Mouse (Mus musculus) forebrain, embryonic 11.5 days (tissue): ENCODE measurements around the gene Ap1s1. TPM values are rescaled to one million over a fixed set of nuclear protein-coding genes. Genes with fewer than 3 reads are reported as not detected.

Experiments used
- ATAC-seq: fragments of 200-750 bp; cut with Nextera tagmentation; replicated peaks from 2 replicates; pipeline ENCODE4 v1.8.0; 2017; ENCODE audit warnings: moderate TSS enrichment; ENCODE audit not compliant: low FRiP score
- DNase-seq: peaks from one replicate; pipeline ENCODE4 v3.0.0-alpha.2; 2017; ENCODE audit warnings: low spot score
- H3K27ac ChIP-seq: fragments of 300-500 bp; sonication (generic); 2 replicates; pipeline ENCODE4 v1.5.1; 2014; ENCODE audit warnings: low read depth, low read length
- H3K27me3 ChIP-seq: fragments of 300-500 bp; sonication (generic); 2 replicates; pipeline ENCODE4 v1.6.1; 2014; ENCODE audit warnings: mild to moderate bottlenecking, low read length, mixed read lengths; ENCODE audit not compliant: control insufficient read depth, insufficient read depth
- H3K36me3 ChIP-seq: fragments of 300-500 bp; sonication (generic); 2 replicates; pipeline ENCODE4 v1.6.1; 2014; ENCODE audit warnings: mild to moderate bottlenecking, low read length, moderate library complexity, mixed read lengths; ENCODE audit not compliant: control insufficient read depth, insufficient read depth
- H3K4me1 ChIP-seq: fragments of 300-500 bp; sonication (generic); replicated peaks from 2 replicates; pipeline ENCODE4 v1.6.1; 2014; ENCODE audit warnings: low read length, mixed read lengths; ENCODE audit not compliant: control insufficient read depth, insufficient read depth
- H3K4me2 ChIP-seq: fragments of 300-500 bp; sonication (generic); 2 replicates; pipeline ENCODE4 v1.6.1; 2014; ENCODE audit warnings: low read depth, mild to moderate bottlenecking, low read length, moderate library complexity, mixed read lengths; ENCODE audit not compliant: severe bottlenecking
- H3K4me3 ChIP-seq: fragments of 300-500 bp; sonication (generic); 2 replicates; pipeline ENCODE4 v1.5.1; 2014; ENCODE audit warnings: low read depth, low read length
- H3K9ac ChIP-seq: fragments of 300-500 bp; sonication (generic); 2 replicates; pipeline ENCODE4 v1.6.1; 2014; ENCODE audit warnings: low read length
- H3K9me3 ChIP-seq: fragments of 300-500 bp; sonication (generic); 2 replicates; pipeline ENCODE4 v1.6.1; 2016; ENCODE audit warnings: low read length, mixed read lengths; ENCODE audit not compliant: control insufficient read depth
- WGBS: fragments of 180-500 bp; shearing (Covaris S2); extraction: QIAGEN DNeasy Blood & Tissue Kit; methylation state at CpG from one replicate; pipeline ENCODE4 v1.1.7; 2014; 5-methylcytosine and 5-hydroxymethylcytosine counted together
- polyA plus RNA-seq: library from polyadenylated mRNA; unstranded; fragments of >200 nt; fragmentation: Nextera tagmentation; extraction: Ambion mirVana; gene quantifications from 2 replicates; pipeline ENCODE4 v1.2.1, GENCODE M21; 2014

Ap1s1 gene
- polyA plus RNA-seq: 187 and 207 TPM in 2 replicates

DNA sequence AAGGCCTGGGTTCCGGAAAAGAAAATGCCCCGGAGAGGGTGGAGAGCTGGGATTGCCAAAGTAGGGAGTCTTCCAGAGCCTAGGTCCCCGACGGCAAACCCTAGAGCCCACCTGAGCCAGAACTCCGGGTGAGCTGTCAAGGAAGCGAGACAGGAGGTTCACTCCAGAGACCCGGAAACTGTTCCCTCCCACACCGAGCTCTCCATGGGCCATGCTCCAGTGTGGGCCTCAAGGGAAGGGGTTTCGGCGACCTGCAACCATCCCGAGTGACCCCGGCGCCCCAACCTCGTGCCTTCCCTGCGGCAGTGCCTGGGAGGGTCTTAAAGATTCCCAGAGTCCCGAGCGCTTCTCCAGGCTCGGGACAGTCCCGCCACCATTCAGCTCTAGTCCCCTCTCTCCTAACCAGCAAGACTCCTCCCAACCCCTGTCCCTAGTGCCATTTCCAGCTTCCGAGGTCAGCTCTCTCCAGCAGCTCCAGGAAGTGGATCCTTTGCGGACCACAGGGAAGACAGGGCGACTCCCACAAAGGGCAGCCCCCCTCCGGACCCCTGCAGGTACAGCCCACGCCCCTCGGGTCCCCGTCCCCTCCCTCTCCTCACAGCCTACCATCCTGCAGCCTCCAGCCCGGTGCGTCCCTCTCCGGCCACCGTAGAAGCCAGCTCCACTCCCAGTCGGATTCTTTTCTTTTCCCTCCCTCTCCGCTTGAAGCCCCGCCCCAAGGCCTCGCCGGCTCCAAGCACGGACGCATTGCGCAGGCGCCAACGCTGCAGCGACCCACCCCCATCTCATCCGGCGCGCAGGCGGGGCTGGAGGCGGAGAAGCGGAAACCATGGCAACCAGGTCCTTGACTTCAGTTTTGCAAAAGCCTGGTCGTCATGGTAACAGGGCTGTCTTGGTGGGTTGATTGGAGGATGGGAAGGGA, at the start of gene Ap1s1:
Gene Ap1s1, minus strand, starts transcription at position 734 of the 922 bp plus-strand sequence.
- Histone ChIP-seq H3K9ac (peak within 1 kb of the TSS; percentile 81), H3K4me3 (peak within 1 kb of the TSS; percentile 72), H3K4me2 (peak within 1 kb of the TSS; percentile 80), H3K9me3 (no peaks in the 10 kb centered on the region), H3K27ac (peak within 1 kb of the TSS; percentile 51), H3K36me3 (no peaks in the 10 kb centered on the region), H3K27me3 (no peaks in the 10 kb centered on the region), H3K4me1 (peaks cover 7% of the 10 kb centered on the region; the same call in 1 of the 2 replicates)
- under 1% methylated on average over 48 of the region's 48 CpGs for WGBS
- ATAC-seq (peak; percentile 93), DNase-seq (peak; percentile 100)

DNA sequence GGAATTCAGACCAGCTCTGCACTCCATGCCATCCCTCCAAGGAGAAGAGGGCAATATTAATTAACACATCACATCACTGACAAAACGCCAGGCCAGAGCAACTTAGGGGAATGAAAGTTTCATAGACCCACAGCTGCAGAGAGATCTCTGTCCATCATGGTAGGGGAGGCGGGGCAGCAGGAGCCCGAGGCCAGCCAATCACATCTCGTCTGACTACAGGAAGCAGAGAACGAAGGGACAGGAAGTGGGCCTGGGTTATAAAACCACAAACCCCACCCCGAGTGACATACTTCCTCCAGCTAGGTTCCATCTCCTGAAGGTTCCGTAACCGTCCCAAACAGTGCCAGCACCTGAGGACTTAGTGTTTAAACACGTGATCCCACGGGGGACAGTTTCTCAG, 49.2 kb upstream of the Ap1s1 start:
- no peaks in the 10 kb centered on the region for H3K27me3 ChIP-seq
- WGBS: 88% methylated on average over 10 of the region's 10 CpGs
- no peaks in the 10 kb centered on the region for H3K36me3 ChIP-seq
- H3K9me3 ChIP-seq: no peaks in the 10 kb centered on the region
- H3K4me1 ChIP-seq: no peaks in the 10 kb centered on the region
- no peak overlapping the region for H3K27ac ChIP-seq
- no peak overlapping the region for H3K4me2 ChIP-seq
- no peak overlapping the region for H3K9ac ChIP-seq
- DNase-seq: no peak
- ATAC-seq: no peak
- no peak overlapping the region for H3K4me3 ChIP-seq

GRCm38 (mm10) chr5:137093720-137094119, 47.8 kb upstream of the Ap1s1 start:
- no peak overlapping the region for H3K9ac ChIP-seq
- H3K27me3 ChIP-seq: no peaks in the 10 kb centered on the region
- H3K4me3 ChIP-seq: no peak overlapping the region
- ATAC-seq (no peak), DNase-seq (no peak)
- 79% methylated on average over 9 of the region's 9 CpGs for WGBS
- no peak overlapping the region for H3K4me2 ChIP-seq
- no peaks in the 10 kb centered on the region for H3K36me3 ChIP-seq
- H3K27ac ChIP-seq: no peak overlapping the region
- H3K4me1 ChIP-seq: no peaks in the 10 kb centered on the region
- H3K9me3 ChIP-seq: no peaks in the 10 kb centered on the region

GRCm38 (mm10) chr5:137091560-137091959, 45.6 kb upstream of the Ap1s1 start:
- ATAC-seq (no peak), DNase-seq (no peak)
- WGBS: 59% methylated on average over 6 of the region's 6 CpGs

GRCm38 (mm10) chr5:137090870-137091269, 44.9 kb upstream of the Ap1s1 start:
- no peak for ATAC-seq
- Histone ChIP-seq H3K9me3 (no peaks in the 10 kb centered on the region), H3K36me3 (no peaks in the 10 kb centered on the region), H3K9ac (no peak overlapping the region), H3K4me3 (no peak overlapping the region), H3K4me1 (no peaks in the 10 kb centered on the region), H3K27ac (no peak overlapping the region), H3K4me2 (no peak overlapping the region), H3K27me3 (no peaks in the 10 kb centered on the region)
- WGBS: 77% methylated on average over 10 of the region's 10 CpGs
- DNase-seq: no peak

More at GRCm38 (mm10) chr5:137091560-137091959, 45.6 kb upstream of the Ap1s1 start:
- no peak overlapping the region for H3K4me2 ChIP-seq
- H3K4me1 ChIP-seq: no peaks in the 10 kb centered on the region
- no peak overlapping the region for H3K4me3 ChIP-seq
- H3K9me3 ChIP-seq: no peaks in the 10 kb centered on the region
- no peak overlapping the region for H3K9ac ChIP-seq
- H3K27ac ChIP-seq: no peak overlapping the region
- no peaks in the 10 kb centered on the region for H3K36me3 ChIP-seq
- no peaks in the 10 kb centered on the region for H3K27me3 ChIP-seq

DNA sequence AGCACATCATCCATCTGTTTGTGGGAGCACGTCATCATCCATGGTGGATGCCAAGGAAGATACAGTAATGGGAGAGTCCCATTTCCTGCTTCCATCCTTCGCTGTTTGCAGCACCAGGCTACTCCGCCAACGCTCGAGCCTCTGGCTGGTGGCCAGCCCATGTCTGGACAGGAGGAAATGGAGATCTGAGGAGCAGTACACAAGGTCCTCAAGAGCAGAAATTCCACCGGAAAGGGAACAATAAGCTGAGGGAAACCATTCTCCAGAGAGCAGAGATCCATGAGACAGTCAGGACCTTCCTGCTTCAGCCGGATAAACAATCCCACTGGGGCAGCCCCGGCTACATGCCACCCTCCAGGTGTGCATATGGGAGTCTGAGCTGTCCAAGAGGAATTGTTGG, 41.5 kb upstream of the Ap1s1 start:
- Histone ChIP-seq H3K4me2 (no peak overlapping the region), H3K4me3 (no peak overlapping the region), H3K27ac (no peak overlapping the region), H3K36me3 (no peaks in the 10 kb centered on the region), H3K27me3 (no peaks in the 10 kb centered on the region), H3K9ac (no peak overlapping the region), H3K4me1 (no peaks in the 10 kb centered on the region), H3K9me3 (no peaks in the 10 kb centered on the region)
- ATAC-seq (no peak), DNase-seq (no peak)
- 86% methylated on average over 8 of the region's 8 CpGs for WGBS

- no peaks in the 10 kb centered on the region for H3K27me3 ChIP-seq
- H3K4me1 ChIP-seq: no peaks in the 10 kb centered on the region
- H3K4me2 ChIP-seq: no peak overlapping the region
- no peaks in the 10 kb centered on the region for H3K9me3 ChIP-seq
- no peaks in the 10 kb centered on the region for H3K36me3 ChIP-seq
- no peak overlapping the region for H3K9ac ChIP-seq
- no peak overlapping the region for H3K27ac ChIP-seq
- DNase-seq (no peak), ATAC-seq (no peak)
- no peak overlapping the region for H3K4me3 ChIP-seq
- WGBS: 76% methylated on average over 3 of the region's 3 CpGs
These were observed 39.8 kb upstream of the Ap1s1 start for GRCm38 (mm10) chr5:137085731-137086130.

DNA sequence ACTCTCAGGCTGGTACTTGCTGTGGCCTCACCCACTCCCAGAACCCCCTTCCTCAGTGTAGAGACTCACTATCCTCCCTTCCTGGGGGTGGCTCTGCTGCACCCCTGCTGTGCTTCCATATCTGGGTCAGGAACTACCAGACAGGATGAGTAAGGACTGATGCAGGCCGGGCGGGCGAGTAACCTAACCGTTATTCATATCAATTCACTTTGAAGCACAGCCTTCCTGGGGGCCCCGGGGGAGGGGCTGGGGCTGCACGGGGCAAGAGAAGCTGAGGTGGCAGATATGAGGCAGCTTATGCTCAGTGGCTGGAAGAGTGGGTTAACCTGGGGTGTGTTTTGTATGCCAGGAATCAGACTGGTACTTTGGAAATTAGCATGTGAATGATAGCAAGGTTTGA, 39.1 kb upstream of the Ap1s1 start:
- no peak overlapping the region for H3K27ac ChIP-seq
- WGBS: 88% methylated on average over 6 of the region's 6 CpGs
- H3K9ac ChIP-seq: no peak overlapping the region
- ATAC-seq (no peak), DNase-seq (no peak)
- H3K36me3 ChIP-seq: no peaks in the 10 kb centered on the region
- H3K4me3 ChIP-seq: no peak overlapping the region
- H3K27me3 ChIP-seq: no peaks in the 10 kb centered on the region
- H3K4me1 ChIP-seq: no peaks in the 10 kb centered on the region
- H3K4me2 ChIP-seq: no peak overlapping the region
- H3K9me3 ChIP-seq: no peaks in the 10 kb centered on the region

DNA sequence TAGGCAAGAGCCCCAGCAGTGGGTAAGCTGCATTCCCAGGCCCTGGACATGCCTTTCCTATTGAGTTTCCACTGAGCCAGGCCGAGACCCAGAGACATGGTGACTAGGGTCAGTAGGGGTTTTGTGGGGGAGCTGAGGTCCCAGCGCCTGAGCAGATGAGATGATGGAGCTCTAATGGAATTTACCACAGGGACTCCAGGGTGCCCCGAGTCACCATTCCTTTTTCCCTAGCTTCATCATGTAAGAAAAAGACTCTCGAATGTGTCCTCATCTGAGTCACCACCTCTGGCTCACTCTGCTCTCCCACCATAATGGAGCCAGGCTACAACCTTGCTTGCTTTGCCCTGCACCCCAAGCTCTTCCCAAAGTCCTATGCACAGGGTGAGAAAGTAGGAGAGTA, 37.1 kb upstream of the Ap1s1 start:
- H3K27ac ChIP-seq: no peak overlapping the region
- H3K4me2 ChIP-seq: no peak overlapping the region
- no peak for DNase-seq
- no peak overlapping the region for H3K4me3 ChIP-seq
- no peak overlapping the region for H3K9ac ChIP-seq
- H3K9me3 ChIP-seq: no peaks in the 10 kb centered on the region
- no peaks in the 10 kb centered on the region for H3K27me3 ChIP-seq
- WGBS: 81% methylated on average over 4 of the region's 4 CpGs
- no peak for ATAC-seq
- no peaks in the 10 kb centered on the region for H3K36me3 ChIP-seq
- H3K4me1 ChIP-seq: no peaks in the 10 kb centered on the region
